Mouse (Mus musculus) kidney, postnatal 36 days (tissue): ENCODE measurements around the gene Erlin1.

Experiments used
- DNase-seq, 2 experiments: peaks; one replicate each; pipeline ENCODE4 v3.0.0; 2021 to 2022; ENCODE audit warnings: mixed read lengths in 2 of 2

Erlin1 gene

DNA sequence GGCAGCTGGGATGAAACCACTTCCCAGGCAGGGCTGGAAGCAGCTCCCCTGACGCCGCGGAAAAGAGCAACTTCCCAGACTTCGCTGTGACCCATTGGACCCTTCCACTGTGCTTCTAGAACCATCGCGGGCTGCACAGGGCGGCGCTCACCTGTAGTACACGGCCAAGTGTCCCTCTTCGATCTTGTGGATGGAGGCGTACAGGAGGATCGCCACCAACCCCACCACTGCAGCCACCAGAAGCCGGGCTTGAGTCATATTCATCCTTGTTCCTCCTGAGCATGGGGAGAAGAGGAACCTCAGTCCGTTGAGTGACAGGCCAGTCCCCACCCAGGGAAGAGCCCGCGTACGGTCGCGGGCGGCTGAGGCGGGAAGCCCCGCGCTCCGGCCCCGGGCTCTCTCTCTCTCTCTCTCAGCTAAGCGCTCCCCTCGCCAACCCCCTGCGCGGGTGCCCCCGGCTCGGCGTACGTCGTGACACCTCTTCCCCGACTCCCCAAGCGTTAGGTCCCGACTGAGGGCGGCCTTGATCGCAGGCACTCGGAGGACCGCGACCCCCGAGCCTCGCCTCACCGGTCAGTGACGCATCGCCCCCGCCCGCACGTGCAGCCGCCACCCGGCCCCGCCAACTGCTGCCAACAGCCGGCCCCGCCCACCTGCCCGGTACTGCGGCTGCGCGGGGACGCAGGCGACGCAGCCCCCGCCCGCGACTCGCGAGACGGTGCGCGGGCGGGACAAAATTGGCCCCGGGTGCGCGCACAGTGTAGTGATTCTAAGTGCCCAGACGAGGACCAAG is at the start of gene Erlin1:
TSS of gene Erlin1 (minus strand) at position 665 of the 793 bp plus-strand sequence.
- DNase-seq = peak; percentile 90 to 97

- DNase-seq = no peak
These were observed 48.2 kb upstream of the Erlin1 start for GRCm38 (mm10) chr19:44117793-44118192.

DNA sequence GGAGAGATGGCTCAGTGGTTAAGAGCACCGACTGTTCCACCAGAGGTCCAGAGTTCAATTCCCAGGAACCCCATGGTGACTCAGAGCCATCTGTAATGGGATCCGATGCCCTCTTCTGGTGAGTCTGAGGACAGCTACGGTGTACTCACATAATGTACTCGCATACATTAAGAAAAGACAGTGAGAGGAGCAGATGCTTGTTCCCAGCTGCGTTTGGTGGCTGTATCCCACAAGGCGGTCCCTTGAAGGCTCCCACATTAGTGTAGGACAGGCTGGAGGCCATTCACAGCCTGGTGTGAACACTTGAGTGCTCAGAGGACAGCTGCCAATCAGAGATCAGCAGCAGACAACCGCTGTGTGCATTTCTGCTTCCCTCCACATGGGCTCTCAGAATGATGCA is 42.1 kb upstream of the Erlin1 start:
- DNase-seq = peak in 1 of 2 experiments; percentile 52

- DNase-seq = peak; percentile 83 to 90
These were observed 40.8 kb upstream of the Erlin1 start for GRCm38 (mm10) chr19:44110356-44110755.

DNA sequence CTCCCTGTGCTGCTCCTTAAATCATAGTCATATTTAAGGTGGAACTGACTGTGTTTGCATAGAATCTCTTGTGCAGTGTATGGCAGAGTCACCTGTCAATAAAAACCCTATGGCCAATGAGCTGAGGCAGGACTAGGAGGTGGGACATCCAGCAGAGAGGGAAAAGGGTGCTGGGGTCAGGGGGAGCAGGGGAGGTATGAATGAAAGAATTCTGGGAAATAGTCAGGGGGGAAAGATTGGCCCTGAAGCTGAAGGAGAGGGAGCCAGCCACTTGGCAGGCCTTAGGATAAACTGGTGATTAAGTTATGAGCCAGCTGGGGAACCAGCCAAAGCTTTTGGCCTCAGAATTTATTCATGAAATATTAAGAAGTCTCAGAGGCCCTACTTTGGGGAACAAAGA is 39.4 kb upstream of the Erlin1 start:
- peak; percentile 51 to 62 for DNase-seq

GRCm38 (mm10) chr19:44107661-44108521 is 38.3 kb upstream of the Erlin1 start:
- no peak for DNase-seq

- DNase-seq = peak; percentile 98 to 99
These were observed 37.5 kb upstream of the Erlin1 start, which contains the start of gene Chuk for GRCm38 (mm10) chr19:44106831-44107660. Gene Chuk, minus strand, starts transcription at chr19:44107480.

DNA sequence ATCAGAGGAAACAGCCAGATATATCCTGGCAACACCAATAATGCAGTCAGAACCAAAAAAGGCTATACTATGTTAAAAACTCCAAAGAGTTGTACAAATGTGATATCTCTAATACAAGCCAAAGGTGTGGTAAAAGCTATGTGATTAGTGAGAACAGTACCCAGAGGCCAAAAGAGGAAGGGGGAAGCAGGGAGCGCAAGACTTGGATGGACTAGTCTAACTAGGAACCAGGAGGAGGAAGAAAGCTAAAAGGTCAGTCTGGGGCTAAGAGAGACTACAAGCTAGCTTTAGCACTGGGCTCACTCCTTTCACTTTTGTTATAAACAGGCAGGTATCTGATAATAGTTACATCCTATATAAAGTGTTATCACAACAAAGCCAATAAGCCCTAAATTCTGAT is 34.8 kb upstream of the Erlin1 start:
- no peak for DNase-seq

DNA sequence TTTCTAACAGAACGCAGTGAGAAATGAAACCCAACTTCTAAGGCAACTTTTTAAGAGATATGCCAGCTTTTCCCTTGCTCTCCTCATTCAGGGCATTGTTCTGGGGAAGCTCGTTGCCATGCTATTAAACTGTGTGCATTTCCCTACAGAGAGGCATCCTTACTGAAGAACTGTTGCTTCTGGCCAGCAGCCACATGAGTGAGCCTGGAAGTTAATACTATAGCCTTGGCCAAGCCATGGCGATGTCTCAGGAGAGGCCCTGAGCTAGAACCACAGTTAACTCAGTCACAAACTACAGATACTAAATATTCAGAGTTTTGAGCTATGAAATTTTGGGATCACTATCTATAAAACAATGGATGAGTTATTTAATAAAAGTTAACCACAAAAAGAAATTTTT is 33.4 kb upstream of the Erlin1 start:
- DNase-seq = no peak

- DNase-seq = no peak
These were observed 31.3 kb upstream of the Erlin1 start for GRCm38 (mm10) chr19:44100840-44101239.

DNA sequence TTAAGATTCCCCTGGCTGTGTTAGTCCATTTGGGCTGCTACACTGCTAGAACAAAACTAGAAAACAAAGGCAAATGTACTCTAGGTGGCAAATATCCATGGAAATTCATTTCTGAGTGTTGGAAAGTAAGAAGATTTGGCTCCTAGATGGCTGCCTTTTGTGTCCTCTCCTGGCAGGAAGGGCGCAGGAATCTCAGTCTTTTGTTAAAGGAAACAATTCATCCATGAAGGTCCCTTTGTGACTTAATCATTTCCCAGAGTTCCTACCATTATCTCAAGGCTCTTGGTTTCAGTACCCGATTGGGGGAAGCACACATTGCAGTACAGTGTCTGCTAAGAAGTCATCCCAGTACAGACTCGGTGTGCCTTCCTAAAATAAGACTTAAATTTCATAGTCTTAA is 16.7 kb upstream of the Erlin1 start:
- DNase-seq = no peak

DNA sequence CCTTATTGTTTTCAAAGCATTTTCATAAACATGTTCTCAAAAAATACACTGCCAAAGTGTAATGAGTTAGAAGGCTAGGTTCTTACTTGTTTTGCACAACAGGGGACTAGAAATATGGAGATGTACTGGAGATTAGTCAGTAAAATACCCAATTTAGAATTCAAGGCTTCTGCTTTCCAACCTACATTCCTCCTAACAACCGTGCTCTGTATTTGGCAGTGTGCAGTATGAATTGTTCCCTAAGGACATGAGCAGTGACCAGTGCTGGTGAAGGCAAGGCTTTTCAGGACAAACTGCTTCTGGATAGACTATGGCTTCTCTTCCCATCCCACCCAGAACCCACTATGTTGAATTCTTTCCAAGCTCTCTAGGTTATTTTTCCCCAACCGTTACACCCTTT is 11.3 kb upstream of the Erlin1 start:
- DNase-seq = no peak

GRCm38 (mm10) chr19:44080023-44080422 is 10.4 kb upstream of the Erlin1 start:
- no peak for DNase-seq

GRCm38 (mm10) chr19:44077024-44077423 is 7.4 kb upstream of the Erlin1 start:
- DNase-seq = no peak

DNA sequence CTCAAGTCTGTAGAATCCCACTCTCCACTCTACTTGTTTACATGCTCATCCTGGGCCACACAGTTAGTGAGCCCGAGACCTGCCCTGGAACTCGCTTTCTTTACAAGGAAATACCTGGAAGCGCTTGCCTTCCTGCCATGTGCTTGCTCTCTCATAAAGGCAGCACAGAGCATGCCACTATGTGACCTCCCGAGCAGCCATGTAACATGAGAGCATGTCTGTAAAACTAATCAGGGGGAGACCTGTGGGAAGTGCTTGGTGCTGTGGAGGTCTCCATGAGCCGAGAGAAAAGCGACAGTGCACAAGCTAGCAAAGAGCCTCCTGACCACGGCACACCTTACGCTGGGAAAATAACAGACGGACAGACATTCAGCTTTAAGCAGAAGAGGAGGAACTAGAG is 6.9 kb upstream of the Erlin1 start:
- DNase-seq = no peak

- DNase-seq = no peak
These were observed 5.4 kb upstream of the Erlin1 start for GRCm38 (mm10) chr19:44074986-44075385.

DNA sequence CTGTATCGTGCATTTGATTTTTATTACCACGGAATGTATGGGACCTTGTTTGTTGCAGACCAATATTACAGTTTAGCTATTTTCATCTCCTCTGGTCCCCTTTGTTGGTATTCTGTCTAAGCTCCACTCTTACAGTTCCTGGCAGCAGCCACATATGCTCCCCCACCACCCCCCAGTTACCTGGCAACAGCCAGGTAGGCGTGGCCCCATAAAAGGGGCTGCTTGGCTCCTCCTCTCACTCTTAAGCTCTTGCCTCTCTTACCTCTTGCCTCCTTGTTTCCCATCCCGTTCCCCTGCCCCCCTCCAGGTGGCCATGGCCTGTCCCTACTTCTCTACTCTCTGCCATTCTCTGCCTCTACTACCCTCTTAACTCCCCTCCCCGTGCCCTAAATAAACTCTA is 1.6 kb upstream of the Erlin1 start:
- no peak for DNase-seq

GRCm38 (mm10) chr19:44069914-44070232 is 288 bp upstream of the Erlin1 start:
- DNase-seq = no peak

- DNase-seq = no peak
These were observed 1.4 kb downstream of the Erlin1 start for GRCm38 (mm10) chr19:44068232-44068631.

DNA sequence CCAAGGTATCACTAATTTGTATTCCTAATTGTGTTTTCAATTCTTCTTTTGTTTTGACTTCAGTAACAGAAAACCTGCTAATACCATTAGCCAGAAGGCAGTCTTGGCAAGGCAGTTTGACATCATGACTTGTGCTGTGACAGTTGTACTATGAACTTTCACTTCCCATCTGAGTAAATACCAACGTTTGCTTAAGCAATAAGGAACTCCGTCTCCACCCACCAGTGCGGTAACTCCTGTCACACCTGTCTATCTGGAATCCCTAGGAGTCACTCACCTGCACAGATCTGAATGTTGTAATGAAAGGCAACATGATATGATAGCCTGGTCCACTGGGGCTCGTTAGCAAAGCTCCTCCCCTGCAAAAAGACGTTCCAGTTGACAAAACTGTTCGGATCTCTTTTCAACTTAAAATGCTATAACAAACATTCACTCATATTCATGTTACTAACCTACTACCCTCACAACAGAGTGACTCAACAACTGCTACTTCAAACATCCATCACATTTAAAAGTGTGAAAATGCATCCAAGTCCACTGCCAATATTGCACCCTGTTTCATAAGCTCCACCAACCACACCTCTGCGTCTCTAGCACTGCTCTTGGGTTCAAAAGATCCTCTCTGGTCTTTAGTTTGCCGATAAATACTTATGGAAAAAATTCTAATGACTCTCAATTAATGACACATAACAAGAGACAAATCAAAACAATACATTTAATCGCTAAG is 2.1 kb downstream of the Erlin1 start:
- peak; percentile 44 to 63 for DNase-seq

- DNase-seq = no peak
These were observed 4.9 kb downstream of the Erlin1 start for GRCm38 (mm10) chr19:44064734-44065133.

DNA sequence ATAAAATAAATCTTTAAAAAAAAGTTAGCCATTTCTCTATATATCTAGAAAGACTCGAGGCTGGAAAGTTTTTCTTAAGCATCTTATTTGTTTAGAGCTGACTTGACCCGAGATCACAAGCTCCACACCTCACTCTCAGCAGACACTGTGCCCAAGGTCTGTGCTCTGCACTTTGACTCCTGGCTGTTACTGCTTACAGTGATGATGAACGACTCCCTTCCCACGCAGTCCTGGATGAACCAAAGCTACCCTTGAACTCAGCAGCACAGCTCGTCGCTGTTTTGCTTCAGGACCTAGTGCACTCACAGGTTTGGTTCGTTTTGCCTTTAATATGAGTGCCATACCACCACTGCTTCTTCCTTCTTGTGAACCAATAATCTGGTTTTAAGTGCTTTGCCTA is 5.8 kb downstream of the Erlin1 start:
- DNase-seq = peak; percentile 69 to 81
